Mouse (Mus musculus) spleen, adult 2 months (tissue): Measurements from ENCODE around the gene Kcnd2.

Source experiments
- CTCF ChIP-seq: fragments of 200-500 bp; IDR thresholded peaks from 2 replicates; pipeline ENCODE4 v1.5.1; 2011; ENCODE audit warnings: mild to moderate bottlenecking, inconsistent platforms; ENCODE audit not compliant: insufficient read depth, insufficient read length, insufficient replicate concordance; ENCODE audit errors: extremely low read depth
- POLR2A ChIP-seq: fragments of 200-500 bp; IDR thresholded peaks from 2 replicates; pipeline ENCODE4 v1.6.1; 2011; ENCODE audit warnings: low read depth, low read length, inconsistent platforms

DNA sequence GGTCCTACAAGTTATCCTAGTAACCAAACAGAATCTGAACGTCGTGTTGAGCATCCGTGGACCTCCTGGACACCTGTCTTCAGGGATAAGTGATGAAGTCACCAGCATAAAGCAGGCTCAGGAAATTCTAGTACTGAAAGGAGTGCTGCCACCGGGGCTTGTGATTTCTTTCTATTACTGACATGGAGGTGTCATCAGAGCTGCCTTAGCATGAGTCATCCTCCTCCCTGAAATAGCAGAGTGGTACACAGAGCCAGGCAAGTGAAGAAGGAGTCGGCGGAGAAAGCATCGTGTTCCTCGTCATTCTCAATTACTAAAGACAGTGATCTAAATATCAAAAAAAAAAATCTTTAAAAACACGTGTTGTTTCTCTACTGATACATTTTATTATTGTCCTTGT, 336.2 kb downstream of the Kcnd2 start:
- TF ChIP-seq POLR2A (no peak), CTCF (no peak)
